Mouse (Mus musculus) CH12.LX (cell line): ENCODE data around the gene Tspan5. TPM values are rescaled to one million over a fixed set of nuclear protein-coding genes. Genes with fewer than 3 reads are reported as not detected.

Source experiments
- DNase-seq: peaks from one replicate; pipeline ENCODE4 v3.0.0-alpha.2; 2013; ENCODE audit errors: extremely low read depth
- H3K27ac ChIP-seq: 2 replicates; pipeline ENCODE4 v1.5.1; 2012; ENCODE audit warnings: low read depth, mild to moderate bottlenecking, control low read depth, moderate library complexity; ENCODE audit not compliant: insufficient read depth
- H3K27me3 ChIP-seq: replicated peaks from 2 replicates; pipeline ENCODE3; 2012; ENCODE audit warnings: inconsistent platforms
- H3K36me3 ChIP-seq, 2 experiments: replicated peaks in 1 of 2; 2 replicates each; pipeline versions ENCODE3 to v1.6.1; 2012; ENCODE audit warnings: inconsistent platforms in 1 of 2, low read length in 1 of 2, mild to moderate bottlenecking in 1 of 2, mixed read lengths in 1 of 2, moderate library complexity in 1 of 2; ENCODE audit not compliant: control insufficient read depth in 1 of 2, insufficient read depth in 1 of 2
- H3K4me1 ChIP-seq, 2 experiments: 2 replicates each; pipeline ENCODE4 v1.6.1; 2012; ENCODE audit warnings: inconsistent platforms in 1 of 2, moderate library complexity in 1 of 2; ENCODE audit not compliant: insufficient read depth in 2 of 2, control insufficient read depth in 1 of 2
- H3K4me2 ChIP-seq: 2 replicates; pipeline ENCODE4 v1.6.1; 2012; ENCODE audit warnings: low read depth, mild to moderate bottlenecking, control low read depth; ENCODE audit not compliant: poor library complexity, insufficient read depth, severe bottlenecking
- H3K4me3 ChIP-seq, 3 experiments: fragments of 150-350 bp in 1 of 3; sonication (generic) in 1 of 3; replicated peaks in 1 of 3; 2 replicates each; pipeline versions ENCODE3 to v1.5.1; 2011 to 2012; ENCODE audit warnings: low read depth in 2 of 3, low read length in 2 of 3, mild to moderate bottlenecking in 2 of 3, moderate library complexity in 2 of 3, control low read depth in 1 of 3, improper control_type of control experiment in 1 of 3, inconsistent platforms in 1 of 3, mixed read lengths in 1 of 3; ENCODE audit not compliant: poor library complexity in 1 of 3
- H3K79me2 ChIP-seq: replicated peaks from 2 replicates; pipeline ENCODE4 v1.6.1; 2012; ENCODE audit warnings: mild to moderate bottlenecking, moderate library complexity; ENCODE audit not compliant: control insufficient read depth, poor library complexity, insufficient read depth, severe bottlenecking; ENCODE audit errors: extremely low read depth
- H3K9ac ChIP-seq: 2 replicates; pipeline ENCODE4 v1.6.1; 2012; ENCODE audit warnings: low read depth, mild to moderate bottlenecking, control low read depth, moderate library complexity; ENCODE audit not compliant: insufficient read depth
- H3K9me3 ChIP-seq: replicated peaks from 2 replicates; pipeline ENCODE3; 2012; ENCODE audit warnings: low read length, inconsistent platforms, mixed read lengths
- CHD2 ChIP-seq: IDR thresholded peaks from 2 replicates; pipeline ENCODE4 v1.6.1; 2011; ENCODE audit warnings: low read length, improper control_type of control experiment
- E2F4 ChIP-seq: IDR thresholded peaks from 2 replicates; pipeline ENCODE4 v1.6.1; 2011; ENCODE audit warnings: low read depth, low read length, improper control_type of control experiment; ENCODE audit not compliant: insufficient replicate concordance
- ELF1 ChIP-seq: IDR thresholded peaks from 2 replicates; pipeline ENCODE4 v1.6.1; 2014; ENCODE audit warnings: low read depth, mild to moderate bottlenecking, inconsistent platforms, low read length, improper control_type of control experiment
- EP300 ChIP-seq: IDR thresholded peaks from 2 replicates; pipeline ENCODE4 v1.6.1; 2011; ENCODE audit warnings: low read length, improper control_type of control experiment
- ETS1 ChIP-seq: conservative IDR thresholded peaks from 2 replicates; pipeline ENCODE4 v1.6.1; 2012; ENCODE audit warnings: low read depth, mild to moderate bottlenecking, inconsistent platforms, low read length, improper control_type of control experiment, moderate library complexity
- GABPA ChIP-seq: IDR thresholded peaks from 2 replicates; pipeline ENCODE4 v1.6.1; 2012; ENCODE audit warnings: low read depth, low read length, improper control_type of control experiment, inconsistent platforms; ENCODE audit not compliant: insufficient replicate concordance
- JUN ChIP-seq: IDR thresholded peaks from 2 replicates; pipeline ENCODE4 v1.6.1; 2011; ENCODE audit warnings: low read depth, mild to moderate bottlenecking, low read length, improper control_type of control experiment, moderate library complexity; ENCODE audit not compliant: insufficient read depth
- MAFK ChIP-seq: IDR thresholded peaks from 2 replicates; pipeline ENCODE4 v1.6.1; 2011; ENCODE audit warnings: low read length, improper control_type of control experiment; ENCODE audit not compliant: insufficient replicate concordance
- MEF2A ChIP-seq: IDR thresholded peaks from 2 replicates; pipeline ENCODE4 v1.6.1; 2014; ENCODE audit warnings: low read depth, mild to moderate bottlenecking, inconsistent platforms, low read length, improper control_type of control experiment, borderline replicate concordance
- MXI1 ChIP-seq: IDR thresholded peaks from 2 replicates; pipeline ENCODE4 v1.6.1; 2011; ENCODE audit warnings: mild to moderate bottlenecking, low read depth, low read length, improper control_type of control experiment
- PAX5 ChIP-seq: IDR thresholded peaks from 2 replicates; pipeline ENCODE4 v1.6.1; 2012; ENCODE audit warnings: low read length, inconsistent platforms, mixed read lengths
- POLR2AphosphoS2 ChIP-seq: IDR thresholded peaks from 2 replicates; pipeline ENCODE4 v1.6.1; 2011; ENCODE audit warnings: low read depth, low read length, improper control_type of control experiment
- RCOR1 ChIP-seq: conservative IDR thresholded peaks from 2 replicates; pipeline ENCODE4 v1.6.1; 2012; ENCODE audit warnings: low read depth, mild to moderate bottlenecking, inconsistent platforms, low read length, improper control_type of control experiment
- SIN3A ChIP-seq: IDR thresholded peaks from 2 replicates; pipeline ENCODE4 v1.6.1; 2012; ENCODE audit warnings: low read length, improper control_type of control experiment, inconsistent platforms
- SMC3 ChIP-seq: IDR thresholded peaks from 2 replicates; pipeline ENCODE4 v1.6.1; 2011; ENCODE audit warnings: low read depth, low read length, improper control_type of control experiment
- USF1 ChIP-seq: IDR thresholded peaks from 2 replicates; pipeline ENCODE4 v1.6.1; 2014; ENCODE audit warnings: low read depth, mild to moderate bottlenecking, inconsistent platforms, low read length, improper control_type of control experiment
- ZC3H11A ChIP-seq: IDR thresholded peaks from 2 replicates; pipeline ENCODE4 v1.6.1; 2012; ENCODE audit warnings: low read depth, mild to moderate bottlenecking, inconsistent platforms, low read length, improper control_type of control experiment
- ZKSCAN1 ChIP-seq: IDR thresholded peaks from 2 replicates; pipeline ENCODE4 v1.6.1; 2012; ENCODE audit warnings: low read depth, inconsistent platforms, low read length, improper control_type of control experiment, borderline replicate concordance
- ZMIZ1 ChIP-seq: IDR thresholded peaks from 2 replicates; pipeline ENCODE4 v1.6.1; 2012; ENCODE audit warnings: low read depth, mild to moderate bottlenecking, inconsistent platforms, low read length, improper control_type of control experiment
- ZNF384 ChIP-seq: IDR thresholded peaks from 2 replicates; pipeline ENCODE4 v1.6.1; 2012; ENCODE audit warnings: low read depth, low read length, improper control_type of control experiment, inconsistent platforms
- dilution Hi-C: fragments of 300-500 bp; cut with MboI; formaldehyde crosslinking; loops from 2 replicates; pipeline ENCODE4 v1.14.3; 2020; ENCODE audit warnings: low sequenced_read_pairs; ENCODE audit not compliant: extremely low pct_unique_long_range_greater_than_20kb, extremely low pct_ligation_motif_present
- in situ Hi-C: fragments of 300-500 bp; cut with MboI; formaldehyde crosslinking; loops from 3 replicates; pipeline ENCODE4 v1.14.3; 2019; ENCODE audit warnings: low sequenced_read_pairs, low pct_ligation_motif_present, low pct_unique_long_range_greater_than_20kb, mixed read lengths
- polyA plus RNA-seq: library from polyadenylated mRNA; unstranded; fragments of >175 nt; gene quantifications from 2 replicates; pipeline ENCODE4 v1.2.1, GENCODE M21; 2012; ENCODE audit warnings: low read depth; ENCODE audit not compliant: insufficient read length
- total RNA-seq, 2 experiments: library from RNA; depleted of rRNA; stranded (reverse); fragments of 300-350 nt in 1 of 2; fragments of >200 nt in 1 of 2; gene quantifications; 2 replicates each; pipeline ENCODE4 v1.2.3; 2012 to 2014

Gene Tspan5
- total and polyA plus RNA-seq, 3 experiments = 17.2 to 43.1 (median 25.9) TPM

GRCm38 (mm10) chr3:138865271-138865670 lies 123.3 kb downstream of the Tspan5 start:
- no peak for DNase-seq
- H3K79me2 ChIP-seq = no peaks in the 10 kb centered on the region
- H3K27me3 ChIP-seq = no peaks in the 10 kb centered on the region
- H3K9me3 ChIP-seq = no peaks in the 10 kb centered on the region
- H3K27ac ChIP-seq = peak overlapping the region; percentile 44
- peaks cover 0 to 31% of the 10 kb centered on the region in 2 experiments for H3K36me3 ChIP-seq
- H3K4me2 ChIP-seq = peak overlapping the region; percentile 42; the same call in 1 of the 2 replicates
- no peak overlapping the region for H3K4me3 ChIP-seq
- dilution Hi-C loops (no loop called here), in situ Hi-C loops (no loop called here)
- H3K9ac ChIP-seq = 0 out of 2 replicates have a peak overlapping the region, but pooled peaks have one; percentile 36
- TF ChIP-seq EP300 = no peak
- no peak for TF ChIP-seq GABPA
- no peak for TF ChIP-seq MEF2A
- no peak for TF ChIP-seq POLR2AphosphoS2
- 0 out of 2 replicates have a peak, but pooled peaks have one; percentile 5 for TF ChIP-seq MXI1
- no peak for TF ChIP-seq ETS1
- H3K4me1 ChIP-seq = peaks cover 13 to 41% of the 10 kb centered on the region in 2 experiments

DNA sequence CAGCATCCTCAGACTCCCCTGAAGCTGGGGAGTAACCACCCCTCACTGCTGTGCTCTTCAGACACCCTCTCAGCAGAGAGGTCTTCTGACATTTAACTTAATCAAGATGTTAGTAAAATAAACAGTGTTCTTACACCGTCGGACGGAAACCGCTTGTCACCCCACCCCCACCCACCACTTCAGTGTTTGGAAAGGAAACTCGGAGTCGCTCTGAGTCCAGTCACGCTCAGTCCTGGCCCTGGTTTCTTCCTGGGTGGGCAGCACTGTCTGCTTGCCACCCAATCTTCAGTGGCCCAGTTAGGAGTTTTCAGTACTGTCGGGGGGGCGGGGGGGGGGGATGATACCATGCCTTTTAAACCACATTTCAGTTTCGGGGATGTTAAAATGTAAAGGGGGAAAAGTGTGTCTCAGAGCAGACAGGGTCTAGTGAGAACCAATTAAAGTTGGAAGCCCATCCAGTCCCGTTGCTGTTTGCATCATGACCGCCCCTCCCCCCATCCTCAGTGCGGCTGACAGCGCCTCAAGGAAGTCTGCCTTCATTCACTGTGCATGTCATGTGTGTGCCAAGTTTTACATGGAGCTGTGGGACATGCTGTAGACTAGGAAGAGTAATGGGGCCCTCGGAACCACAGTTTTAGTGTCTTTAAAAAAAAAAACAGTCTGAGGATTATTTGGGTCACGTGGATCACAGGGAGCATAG lies 125.3 kb downstream of the Tspan5 start:
- no peaks in the 10 kb centered on the region for H3K9me3 ChIP-seq
- no peak for DNase-seq
- H3K4me1 ChIP-seq = peaks cover 13 to 35% of the 10 kb centered on the region in 2 experiments
- TF ChIP-seq ZNF384 (no peak), CHD2 (peak; percentile 24; the same call in 1 of the 2 replicates)
- no peak overlapping the region for H3K27ac ChIP-seq
- peaks cover 0 to 39% of the 10 kb centered on the region in 2 experiments for H3K36me3 ChIP-seq
- H3K79me2 ChIP-seq = no peaks in the 10 kb centered on the region
- in situ Hi-C loops = no loop called here
- no peak overlapping the region for H3K9ac ChIP-seq
- dilution Hi-C loops = no loop called here
- no peaks in the 10 kb centered on the region for H3K27me3 ChIP-seq
- no peak overlapping the region for H3K4me2 ChIP-seq
- no peak overlapping the region for H3K4me3 ChIP-seq

DNA sequence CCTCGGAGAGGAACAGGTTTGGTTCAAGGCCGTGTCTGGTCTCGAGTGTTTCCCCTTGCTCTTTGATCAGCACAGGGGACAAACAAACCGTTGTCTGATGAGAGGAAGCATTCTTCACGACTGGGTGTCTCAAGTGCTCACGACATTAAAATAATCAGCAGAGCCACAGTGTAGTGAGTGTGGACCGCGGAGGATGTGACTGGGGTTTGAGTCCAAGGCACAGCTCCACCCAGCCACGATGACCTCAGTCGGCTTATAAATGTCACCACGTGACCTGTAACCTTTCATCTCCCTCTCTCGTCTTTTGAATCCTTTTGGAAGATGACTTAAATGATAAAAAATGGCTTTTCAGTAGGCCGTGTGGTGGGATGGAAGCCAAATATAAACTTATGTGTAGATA lies 126.4 kb downstream of the Tspan5 start:
- peaks cover 0 to 47% of the 10 kb centered on the region in 2 experiments for H3K36me3 ChIP-seq
- H3K4me2 ChIP-seq = no peak overlapping the region
- DNase-seq = no peak
- H3K27ac ChIP-seq = no peak overlapping the region
- H3K4me1 ChIP-seq = peaks cover 7 to 27% of the 10 kb centered on the region in 2 experiments; a peak in 3 of 4 replicates
- no peak overlapping the region for H3K4me3 ChIP-seq
- dilution Hi-C loops = no loop called here
- no peaks in the 10 kb centered on the region for H3K9me3 ChIP-seq
- H3K79me2 ChIP-seq = no peaks in the 10 kb centered on the region
- TF ChIP-seq ZC3H11A (no peak), ZMIZ1 (no peak), ZKSCAN1 (no peak), MAFK (no peak), ETS1 (no peak), E2F4 (no peak), SIN3A (no peak), ZNF384 (no peak), MEF2A (no peak), MXI1 (no peak), JUN (no peak), POLR2AphosphoS2 (no peak), RCOR1 (no peak), USF1 (no peak), PAX5 (no peak), SMC3 (no peak), ELF1 (no peak)
- TF ChIP-seq, all 38 proteins: peak for 0
- in situ Hi-C loops = no loop called here
- H3K9ac ChIP-seq = no peak overlapping the region
- no peaks in the 10 kb centered on the region for H3K27me3 ChIP-seq
